Mouse (Mus musculus) ES-Bruce4 (cell line): ENCODE results near the gene Cst12. TPM values are rescaled to one million over a fixed set of nuclear protein-coding genes. Genes with fewer than 3 reads are reported as not detected.

Experiments
- H3K27ac ChIP-seq: 2 replicates; pipeline ENCODE4 v1.5.1; 2012; ENCODE audit warnings: low read length, inconsistent platforms; ENCODE audit not compliant: insufficient read depth
- H3K27me3 ChIP-seq: 2 replicates; pipeline ENCODE4 v1.6.1; 2012; ENCODE audit warnings: mild to moderate bottlenecking, low read length, inconsistent platforms; ENCODE audit not compliant: control insufficient read depth, poor library complexity, insufficient read depth, severe bottlenecking
- H3K36me3 ChIP-seq: 2 replicates; pipeline ENCODE4 v1.6.1; 2012; ENCODE audit warnings: inconsistent platforms, mild to moderate bottlenecking, low read length, moderate library complexity; ENCODE audit not compliant: control insufficient read depth, poor library complexity, insufficient read depth, severe bottlenecking
- H3K4me1 ChIP-seq: one replicate; pipeline ENCODE4 v1.8.1; 2011; ENCODE audit warnings: low read length; ENCODE audit not compliant: control insufficient read depth, insufficient read depth
- H3K4me3 ChIP-seq: 2 replicates; pipeline ENCODE4 v1.5.1; 2011; ENCODE audit warnings: low read depth, mild to moderate bottlenecking, low read length
- H3K9ac ChIP-seq: 2 replicates; pipeline ENCODE4 v1.6.1; 2012; ENCODE audit warnings: low read depth, mild to moderate bottlenecking, inconsistent platforms; ENCODE audit not compliant: poor library complexity, severe bottlenecking
- H3K9me3 ChIP-seq: replicated peaks from 2 replicates; pipeline ENCODE4 v1.6.1; 2012; ENCODE audit warnings: mild to moderate bottlenecking, low read length, inconsistent platforms; ENCODE audit not compliant: control insufficient read depth, poor library complexity, insufficient read depth, severe bottlenecking
- CTCF ChIP-seq: IDR thresholded peaks from one replicate; pipeline ENCODE4 v1.8.1; 2011; ENCODE audit warnings: low read depth, low read length
- EP300 ChIP-seq: IDR thresholded peaks from 2 replicates; pipeline ENCODE4 v1.6.1; 2011; ENCODE audit warnings: low read depth, low read length; ENCODE audit not compliant: insufficient read depth
- POLR2A ChIP-seq: IDR thresholded peaks from one replicate; pipeline ENCODE4 v1.8.1; 2011; ENCODE audit warnings: low read length; ENCODE audit not compliant: insufficient read depth
- polyA plus RNA-seq: library from polyadenylated mRNA; stranded (reverse); fragments of >200 nt; gene quantifications from 2 replicates; pipeline ENCODE4 v1.2.4, GENCODE M21; 2011; ENCODE audit warnings: low read depth; ENCODE audit not compliant: missing spikeins, insufficient read depth, insufficient read length

Cst12 gene
- polyA plus RNA-seq, 1 experiment: not detected

DNA sequence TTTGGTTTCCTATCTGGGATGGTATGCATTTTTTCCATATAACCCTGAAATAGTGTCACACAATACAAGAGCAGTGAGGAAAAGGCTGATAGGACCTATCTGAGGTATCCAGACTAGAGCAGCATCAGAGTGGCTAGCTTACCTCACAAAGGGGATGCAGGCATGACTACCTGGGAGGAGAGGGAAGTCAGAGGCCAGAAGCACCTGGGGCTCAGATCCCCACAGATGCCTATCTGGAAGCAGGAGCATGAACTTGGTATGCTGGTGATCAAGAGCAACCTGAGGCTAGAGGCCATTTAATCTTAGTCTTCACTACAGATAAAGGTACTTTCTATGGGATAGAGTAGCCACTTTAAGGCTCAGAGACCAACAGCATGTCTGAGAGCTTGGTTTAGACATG lies 30.7 kb downstream of the Cst12 start, which contains the start of gene Cst13:
Cst13 (plus strand) TSS at position 173 of the 400 bp plus-strand sequence.
- Histone ChIP-seq H3K27me3 (no peaks in the 10 kb centered on the region), H3K9me3 (no peaks in the 10 kb centered on the region), H3K36me3 (no peaks in the 10 kb centered on the region), H3K27ac (no peak within 1 kb of the TSS), H3K4me3 (no peak within 1 kb of the TSS), H3K9ac (no peak within 1 kb of the TSS), H3K4me1 (no peaks in the 10 kb centered on the region)
- TF ChIP-seq POLR2A (no peak), EP300 (no peak), CTCF (no peak)

- no peak for TF ChIP-seq CTCF
- TF ChIP-seq EP300: no peak
- Histone ChIP-seq H3K9ac (no peak overlapping the region), H3K4me3 (no peak overlapping the region), H3K4me1 (no peaks in the 10 kb centered on the region), H3K36me3 (no peaks in the 10 kb centered on the region), H3K27me3 (no peaks in the 10 kb centered on the region), H3K27ac (no peak overlapping the region), H3K9me3 (no peaks in the 10 kb centered on the region)
Observed at GRCm38 (mm10) chr2:148825986-148826385, 36.8 kb downstream of the Cst12 start.

DNA sequence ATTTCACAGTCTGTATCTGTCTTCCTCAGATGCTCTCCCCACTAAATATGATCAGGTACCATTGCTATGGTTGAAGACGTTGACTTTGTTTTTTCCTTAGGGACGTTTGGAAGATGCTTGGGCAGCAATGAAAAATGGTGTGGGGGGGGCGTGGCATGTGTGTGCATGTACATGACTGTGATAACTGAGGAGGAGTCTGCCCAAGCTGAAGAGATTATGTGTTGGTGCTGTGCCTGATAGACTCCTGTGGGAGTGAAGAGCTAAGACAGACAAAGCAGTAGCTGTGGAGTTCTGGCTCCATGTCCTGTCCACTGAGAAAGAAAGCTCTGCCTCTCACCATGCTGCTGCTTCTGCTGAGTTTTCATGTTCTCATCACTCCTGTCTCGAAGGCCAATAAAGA lies 45.8 kb downstream of the Cst12 start, which contains the start of gene Cst9:
Cst9 (plus strand) TSS at position 236 of the 400 bp plus-strand sequence.
- H3K9me3 ChIP-seq: no peaks in the 10 kb centered on the region
- no peak within 1 kb of the TSS for H3K4me3 ChIP-seq
- H3K4me1 ChIP-seq: no peaks in the 10 kb centered on the region
- TF ChIP-seq EP300 (no peak), POLR2A (no peak), CTCF (no peak)
- H3K27ac ChIP-seq: no peak within 1 kb of the TSS
- H3K9ac ChIP-seq: no peak within 1 kb of the TSS
- H3K36me3 ChIP-seq: no peaks in the 10 kb centered on the region
- H3K27me3 ChIP-seq: no peaks in the 10 kb centered on the region

- no peak for TF ChIP-seq CTCF
- TF ChIP-seq EP300: no peak
- no peak for TF ChIP-seq POLR2A
- Histone ChIP-seq H3K36me3 (no peaks in the 10 kb centered on the region), H3K9ac (no peak overlapping the region), H3K4me1 (no peaks in the 10 kb centered on the region), H3K27me3 (no peaks in the 10 kb centered on the region), H3K4me3 (no peak overlapping the region), H3K9me3 (no peaks in the 10 kb centered on the region), H3K27ac (no peak overlapping the region)
Observed at GRCm38 (mm10) chr2:148838075-148838777, 49.1 kb downstream of the Cst12 start.

DNA sequence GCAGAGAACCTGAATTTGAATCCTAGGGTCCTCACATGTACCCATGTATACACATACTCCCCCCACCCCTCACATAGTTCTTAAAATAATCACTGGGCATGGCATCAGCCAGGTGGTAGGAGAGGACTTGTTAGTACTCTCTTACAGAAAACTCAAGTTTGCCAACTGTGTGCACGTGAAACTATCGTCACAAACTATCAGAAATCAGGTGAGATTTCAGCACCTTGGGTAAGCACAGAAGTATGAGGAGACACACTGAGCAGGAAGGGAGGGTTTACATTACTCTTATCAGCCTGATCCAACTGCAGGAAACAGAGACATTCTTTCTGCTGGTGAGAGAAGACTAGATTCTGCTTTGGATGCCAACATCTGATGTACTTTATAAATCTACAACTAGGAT lies 50.1 kb downstream of the Cst12 start:
- Histone ChIP-seq H3K9ac (no peak overlapping the region), H3K27me3 (no peaks in the 10 kb centered on the region), H3K4me1 (no peaks in the 10 kb centered on the region), H3K36me3 (no peaks in the 10 kb centered on the region), H3K4me3 (no peak overlapping the region), H3K9me3 (no peaks in the 10 kb centered on the region), H3K27ac (no peak overlapping the region)
- TF ChIP-seq CTCF: no peak
- TF ChIP-seq POLR2A: no peak
- no peak for TF ChIP-seq EP300

Other genes with a start within 250 kb of the Cst12 start
- gene Nxt1, start 116.8 kb upstream of the Cst12 start, polyA plus RNA-seq: 40.2 and 48.0 TPM in 2 replicates
- 24.1 and 24.8 TPM in 2 replicates for gene Gzf1, start 108.3 kb upstream of the Cst12 start, polyA plus RNA-seq
- 3.7 and 4.3 TPM in 2 replicates for gene Napb, start 56.9 kb upstream of the Cst12 start, polyA plus RNA-seq
- not detected in 2 replicates for gene Cstl1, start 39.0 kb upstream of the Cst12 start, polyA plus RNA-seq
- not detected in 2 replicates for gene Cst11, start 17.9 kb upstream of the Cst12 start, polyA plus RNA-seq
- not detected in 2 replicates for gene 8030411F24Rik, start 7.4 kb upstream of the Cst12 start, polyA plus RNA-seq
- gene Cst8, start 9.4 kb downstream of the Cst12 start, polyA plus RNA-seq: not detected in 2 replicates
- gene Cst13, start 30.7 kb downstream of the Cst12 start, polyA plus RNA-seq: not detected in 2 replicates
- gene Cst9, start 45.8 kb downstream of the Cst12 start, polyA plus RNA-seq: not detected in 2 replicates
- gene 9230104L09Rik, start 75.7 kb downstream of the Cst12 start, polyA plus RNA-seq: not detected in 2 replicates
- 299 and 318 TPM in 2 replicates for gene Cst3, start 86.3 kb downstream of the Cst12 start, polyA plus RNA-seq
- gene Gm1330, start 213.9 kb downstream of the Cst12 start, polyA plus RNA-seq: not detected in 2 replicates
- not detected in 2 replicates for gene Gm10750, start 227.9 kb downstream of the Cst12 start, polyA plus RNA-seq